Mouse (Mus musculus) myocyte (in vitro differentiated cells): ENCODE data around the gene Hoxd9. TPM values are rescaled to one million over a fixed set of nuclear protein-coding genes. Genes with fewer than 3 reads are reported as not detected.

ENCODE experiments used
- H3K27me3 ChIP-seq: one replicate; pipeline ENCODE4 v1.6.1; 2011; ENCODE audit not compliant: control insufficient read depth, insufficient read depth, insufficient read length
- H3K36me3 ChIP-seq: one replicate; pipeline ENCODE4 v1.6.1; 2011; ENCODE audit not compliant: control insufficient read depth, insufficient read depth
- H3K4me2 ChIP-seq: one replicate; pipeline ENCODE4 v1.6.1; 2011; ENCODE audit warnings: low read depth, control low read depth
- H3K4me3 ChIP-seq: one replicate; pipeline ENCODE4 v1.5.1; 2011; ENCODE audit warnings: mild to moderate bottlenecking, control low read depth, moderate library complexity
- H3K79me2 ChIP-seq: one replicate; pipeline ENCODE4 v1.6.1; 2011; ENCODE audit not compliant: control insufficient read depth, insufficient read depth
- H3ac ChIP-seq: one replicate; pipeline ENCODE4 v1.6.1; 2011; ENCODE audit not compliant: control insufficient read depth, insufficient read length
- CEBPB ChIP-seq: IDR thresholded peaks from 2 replicates; pipeline ENCODE4 v1.6.1; 2011; ENCODE audit warnings: mild to moderate bottlenecking, moderate library complexity; ENCODE audit not compliant: poor library complexity, insufficient read depth, severe bottlenecking
- E2F4 ChIP-seq: IDR thresholded peaks from one replicate; pipeline ENCODE4 v1.6.1; 2011; ENCODE audit warnings: mild to moderate bottlenecking, control low read depth, moderate library complexity; ENCODE audit not compliant: insufficient read depth
- MAX ChIP-seq: IDR thresholded peaks from one replicate; pipeline ENCODE4 v1.6.1; 2011; ENCODE audit warnings: low read depth, mild to moderate bottlenecking, control low read depth
- MYOD1 ChIP-seq, 3 experiments: IDR thresholded peaks; one replicate each; pipeline ENCODE4 v1.6.1; 2011; ENCODE audit warnings: control low read depth in 2 of 3, low read depth in 2 of 3, mild to moderate bottlenecking in 2 of 3, moderate library complexity in 1 of 3; ENCODE audit not compliant: insufficient read length in 2 of 3, control insufficient read depth in 1 of 3
- MYOG ChIP-seq, 3 experiments: IDR thresholded peaks; one replicate each; pipeline ENCODE4 v1.6.1; 2011; ENCODE audit warnings: control low read depth in 2 of 3, low read depth in 2 of 3, mild to moderate bottlenecking in 2 of 3; ENCODE audit not compliant: insufficient read length in 2 of 3, control insufficient read depth in 1 of 3, insufficient read depth in 1 of 3
- POLR2A ChIP-seq: IDR thresholded peaks from one replicate; pipeline ENCODE4 v1.6.1; 2011; ENCODE audit warnings: low read depth, mild to moderate bottlenecking, control low read depth, moderate library complexity; ENCODE audit not compliant: insufficient read length
- POLR2AphosphoS2 ChIP-seq: IDR thresholded peaks from one replicate; pipeline ENCODE4 v1.6.1; 2011; ENCODE audit warnings: low read depth, control low read depth; ENCODE audit not compliant: insufficient read length
- REST ChIP-seq: IDR thresholded peaks from one replicate; pipeline ENCODE4 v1.6.1; 2011; ENCODE audit warnings: mild to moderate bottlenecking, control low read depth, moderate library complexity; ENCODE audit not compliant: insufficient read depth, insufficient read length
- SRF ChIP-seq: IDR thresholded peaks from one replicate; pipeline ENCODE4 v1.6.1; 2011; ENCODE audit warnings: low read depth; ENCODE audit not compliant: control insufficient read depth, insufficient read length
- TCF12 ChIP-seq: IDR thresholded peaks from one replicate; pipeline ENCODE4 v1.6.1; 2011; ENCODE audit warnings: mild to moderate bottlenecking, control low read depth; ENCODE audit not compliant: poor library complexity, insufficient read depth, severe bottlenecking
- TCF3 ChIP-seq: IDR thresholded peaks from one replicate; pipeline ENCODE4 v1.6.1; 2011; ENCODE audit warnings: low read depth, control low read depth; ENCODE audit not compliant: insufficient read length
- USF1 ChIP-seq: IDR thresholded peaks from one replicate; pipeline ENCODE4 v1.6.1; 2011; ENCODE audit warnings: low read depth, mild to moderate bottlenecking, control low read depth, moderate library complexity
- polyA plus RNA-seq: library from polyadenylated mRNA; unstranded; fragments of >200 nt; fragmentation: generic; extraction: Trizol; gene quantifications from one replicate; pipeline ENCODE4 v1.2.1, GENCODE M21; 2012; ENCODE audit warnings: missing spikeins

Hoxd9 gene
- polyA plus RNA-seq, 1 experiment = not detected

GRCm38 (mm10) chr2:74708676-74709075, 11.1 kb downstream of the Hoxd9 start:
- Histone ChIP-seq H3K36me3 (no peaks in the 10 kb centered on the region), H3K4me3 (no peak overlapping the region), H3ac (no peak overlapping the region), H3K27me3 (peaks cover 59% of the 10 kb centered on the region), H3K4me2 (no peak overlapping the region), H3K79me2 (no peaks in the 10 kb centered on the region)
- TF ChIP-seq POLR2AphosphoS2 (no peak), TCF12 (no peak), CEBPB (no peak), E2F4 (no peak), MYOG (IDR thresholded peaks at IDR 0.05; ENCODE audit: control insufficient read depth in 1 of 3, insufficient read depth in 1 of 3, insufficient read length in 2 of 3, low read depth in 2 of 3) (no peak), USF1 (no peak), MAX (no peak), MYOD1 (IDR thresholded peaks at IDR 0.05; ENCODE audit: control insufficient read depth in 1 of 3, insufficient read length in 2 of 3, low read depth in 2 of 3) (no peak), REST (no peak), SRF (no peak), POLR2A (no peak), TCF3 (no peak)

- Histone ChIP-seq H3K4me3 (no peak overlapping the region), H3K79me2 (no peaks in the 10 kb centered on the region), H3K27me3 (peaks cover 53% of the 10 kb centered on the region), H3K4me2 (no peak overlapping the region), H3ac (no peak overlapping the region), H3K36me3 (no peaks in the 10 kb centered on the region)
- no peak for TF ChIP-seq TCF3
These were observed 12.2 kb downstream of the Hoxd9 start for GRCm38 (mm10) chr2:74709465-74710419.

GRCm38 (mm10) chr2:74710929-74711543, 13.5 kb downstream of the Hoxd9 start:
- H3K36me3 ChIP-seq = no peaks in the 10 kb centered on the region
- H3ac ChIP-seq = no peak overlapping the region
- TF ChIP-seq REST (no peak), SRF (no peak)
- no peak overlapping the region for H3K4me2 ChIP-seq
- H3K4me3 ChIP-seq = no peak overlapping the region
- H3K79me2 ChIP-seq = no peaks in the 10 kb centered on the region
- peaks cover 45% of the 10 kb centered on the region for H3K27me3 ChIP-seq

- H3K27me3 ChIP-seq = peaks cover 45% of the 10 kb centered on the region
- H3K36me3 ChIP-seq = no peaks in the 10 kb centered on the region
- H3K79me2 ChIP-seq = no peaks in the 10 kb centered on the region
- no peak within 1 kb of the TSS for H3ac ChIP-seq
- H3K4me2 ChIP-seq = no peak within 1 kb of the TSS
- no peak within 1 kb of the TSS for H3K4me3 ChIP-seq
- TF ChIP-seq MYOG (IDR thresholded peaks at IDR 0.05; ENCODE audit: control insufficient read depth in 1 of 3, insufficient read depth in 1 of 3, insufficient read length in 2 of 3, low read depth in 2 of 3) (no peak), MYOD1 (IDR thresholded peaks at IDR 0.05; ENCODE audit: control insufficient read depth in 1 of 3, insufficient read length in 2 of 3, low read depth in 2 of 3) (no peak), TCF12 (no peak), REST (no peak), CEBPB (no peak), TCF3 (no peak), SRF (no peak), POLR2A (no peak)
These were observed 14.4 kb downstream of the Hoxd9 start, which contains the start of the genes Hoxd3 and Hoxd4 for GRCm38 (mm10) chr2:74711721-74712621. Gene Hoxd3 (plus strand): TSS chr2:74711927. Gene Hoxd4 (plus strand): TSS chr2:74711929.
